Mouse (Mus musculus) retina, postnatal 1 day (tissue): ENCODE results near the gene Timd2.
A peak's percentile ranks its signal among the peaks of the same experiment; 100 is the strongest.
"Not testable (repeated sequence)": the region's sequence is repeated elsewhere in the genome, so short reads cannot be mapped to it uniquely, and the experiment has no call there.

ENCODE experiments used
- DNase-seq: peaks from one replicate; pipeline ENCODE4 v3.0.0-alpha.2; 2012

Timd2 gene

GRCm38 (mm10) chr11:46663215-46663614, 43.6 kb downstream of the Timd2 start:
- no peak for DNase-seq

DNA sequence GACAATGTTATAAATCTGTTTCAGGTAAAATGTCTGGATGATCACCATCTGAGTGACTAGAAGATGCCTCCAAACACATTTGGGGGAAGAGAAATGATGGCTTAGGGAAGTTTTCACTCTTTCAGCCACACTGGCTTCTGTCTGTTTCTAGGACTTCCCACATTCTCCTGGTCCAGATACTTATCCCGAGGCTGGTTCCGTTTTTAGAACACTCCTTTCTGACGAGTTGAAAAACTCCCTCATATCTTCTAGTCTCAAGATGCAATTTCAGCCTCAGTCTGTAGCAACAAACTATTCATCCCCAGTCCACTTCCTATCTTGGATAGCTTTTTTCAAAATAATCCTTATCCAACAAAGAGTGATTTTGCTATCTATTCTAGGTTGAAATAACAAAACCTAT, 54.4 kb downstream of the Timd2 start:
- no peak for DNase-seq

GRCm38 (mm10) chr11:46649655-46650054, 57.2 kb downstream of the Timd2 start:
- not testable (repeated sequence) for DNase-seq

- DNase-seq = no peak
Observed at GRCm38 (mm10) chr11:46644824-46645223, 62.0 kb downstream of the Timd2 start.

GRCm38 (mm10) chr11:46636568-46636967, 70.3 kb downstream of the Timd2 start:
- no peak for DNase-seq

GRCm38 (mm10) chr11:46635516-46635915, 71.3 kb downstream of the Timd2 start:
- not testable (repeated sequence) for DNase-seq

DNA sequence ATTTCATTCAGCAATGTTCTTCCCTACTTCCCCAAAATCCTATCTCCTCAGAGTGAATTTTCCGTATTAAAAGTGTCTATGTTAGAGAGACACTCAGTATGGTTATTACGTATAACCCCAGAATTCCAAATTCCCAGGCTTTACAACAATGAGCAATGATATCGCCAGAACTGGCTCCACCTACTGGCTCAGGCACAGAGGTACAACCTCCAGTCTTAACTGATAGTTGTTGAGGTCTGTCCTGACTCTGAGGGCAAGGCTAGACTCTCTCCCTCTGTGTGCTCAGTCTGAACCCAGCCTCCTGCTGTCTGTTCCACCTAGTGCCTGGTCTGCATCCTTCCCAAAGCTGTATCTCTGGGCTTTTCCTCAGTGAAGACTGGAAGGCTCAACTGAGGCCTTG, 75.2 kb downstream of the Timd2 start:
- peak; percentile 27 for DNase-seq

DNA sequence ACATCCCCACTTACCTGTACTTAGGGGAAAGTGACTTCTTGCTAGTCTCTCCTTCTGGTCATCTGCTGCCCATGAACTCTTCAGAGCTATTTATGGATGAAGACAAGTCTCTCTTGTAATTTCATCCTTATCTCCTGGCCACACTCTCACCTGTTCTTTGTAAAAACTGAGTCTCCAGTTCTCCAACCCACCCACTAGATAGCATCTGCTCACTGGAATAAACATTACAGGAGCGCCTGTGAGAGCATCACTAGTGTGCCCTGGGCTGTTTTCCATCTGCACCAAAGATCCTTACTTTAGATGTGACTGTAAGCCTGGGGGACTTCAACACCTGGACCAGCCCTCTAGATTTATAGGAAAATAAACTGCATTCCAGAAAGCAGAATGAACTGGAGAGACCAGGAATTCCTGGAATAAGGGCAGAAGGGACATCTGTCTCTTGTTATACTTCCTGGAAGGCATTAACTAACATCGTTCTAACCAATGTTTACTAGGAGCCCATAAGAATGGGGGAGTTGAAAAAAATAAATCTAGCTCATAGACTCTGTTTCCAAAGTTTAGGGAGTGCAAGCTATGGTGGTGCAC, 77.6 kb downstream of the Timd2 start, which contains the start of gene Dppa1:
Gene Dppa1, minus strand, starts transcription at position 51 of the 585 bp plus-strand sequence.
- no peak for DNase-seq

DNA sequence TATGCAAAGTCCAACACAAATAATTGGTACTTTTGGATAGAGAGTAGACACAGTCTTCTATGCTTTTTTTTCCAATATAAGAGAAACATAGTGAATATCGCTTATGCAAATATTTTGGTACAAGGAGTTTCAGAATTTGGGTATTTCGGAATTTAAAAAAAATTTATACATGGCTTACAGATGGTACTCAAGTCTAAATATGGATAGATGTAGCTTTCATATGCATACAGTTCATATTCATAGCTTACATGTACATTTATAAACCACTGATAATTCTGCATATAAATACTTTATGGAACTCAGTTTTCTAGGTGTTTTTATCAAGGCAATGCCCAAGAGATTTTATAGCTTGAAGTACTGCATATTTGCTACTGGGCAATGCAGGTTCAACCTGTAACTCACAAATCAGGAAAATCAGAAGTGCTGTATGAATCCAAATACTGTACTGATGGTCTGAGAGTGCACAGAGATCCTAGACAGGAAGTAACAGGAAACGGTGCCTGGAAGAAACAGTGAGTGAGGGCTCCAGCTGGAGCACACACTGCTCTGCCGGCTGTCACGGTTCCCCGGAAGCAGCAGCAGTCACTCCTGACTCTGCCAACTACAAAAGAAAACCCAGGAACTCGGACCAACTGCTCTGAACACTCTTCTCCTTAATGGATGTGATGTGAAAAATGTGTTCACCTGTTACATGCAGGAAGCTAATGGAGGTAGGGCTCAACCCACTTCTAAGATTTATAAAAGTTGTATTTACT, 86.3 kb downstream of the Timd2 start:
- no peak for DNase-seq

DNA sequence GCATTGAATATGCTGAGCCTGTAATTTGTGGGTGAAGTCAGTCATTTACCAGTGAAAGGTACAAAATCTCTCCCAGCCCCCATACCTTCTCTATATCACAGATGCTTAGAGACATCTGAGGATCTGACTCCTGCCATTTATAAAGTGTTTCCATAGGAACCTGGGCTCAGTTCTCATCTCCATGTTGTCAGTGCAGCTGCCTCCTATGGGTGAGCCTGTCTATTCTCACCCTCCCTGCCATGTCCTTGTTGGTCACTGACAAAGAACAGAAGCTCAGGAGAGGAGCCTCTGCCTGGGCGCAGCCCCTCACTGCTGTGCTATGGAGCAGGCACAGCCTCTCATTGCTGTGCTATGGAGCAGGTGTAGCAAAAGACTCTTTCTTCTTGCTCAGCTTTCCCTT, 86.9 kb downstream of the Timd2 start:
- no peak for DNase-seq
